Mouse (Mus musculus) myocyte (in vitro differentiated cells): ENCODE results near the gene Cdhr1. TPM values are rescaled to one million over a fixed set of nuclear protein-coding genes. Genes with fewer than 3 reads are reported as not detected.

Experiments used
- H3K27me3 ChIP-seq: one replicate; pipeline ENCODE4 v1.6.1; 2011; ENCODE audit not compliant: control insufficient read depth, insufficient read depth, insufficient read length
- H3K36me3 ChIP-seq: one replicate; pipeline ENCODE4 v1.6.1; 2011; ENCODE audit not compliant: control insufficient read depth, insufficient read depth
- H3K4me2 ChIP-seq: one replicate; pipeline ENCODE4 v1.6.1; 2011; ENCODE audit warnings: low read depth, control low read depth
- H3K4me3 ChIP-seq: one replicate; pipeline ENCODE4 v1.5.1; 2011; ENCODE audit warnings: mild to moderate bottlenecking, control low read depth, moderate library complexity
- H3K79me2 ChIP-seq: one replicate; pipeline ENCODE4 v1.6.1; 2011; ENCODE audit not compliant: control insufficient read depth, insufficient read depth
- H3ac ChIP-seq: one replicate; pipeline ENCODE4 v1.6.1; 2011; ENCODE audit not compliant: control insufficient read depth, insufficient read length
- CEBPB ChIP-seq: IDR thresholded peaks from 2 replicates; pipeline ENCODE4 v1.6.1; 2011; ENCODE audit warnings: mild to moderate bottlenecking, moderate library complexity; ENCODE audit not compliant: poor library complexity, insufficient read depth, severe bottlenecking
- E2F4 ChIP-seq: IDR thresholded peaks from one replicate; pipeline ENCODE4 v1.6.1; 2011; ENCODE audit warnings: mild to moderate bottlenecking, control low read depth, moderate library complexity; ENCODE audit not compliant: insufficient read depth
- MAX ChIP-seq: IDR thresholded peaks from one replicate; pipeline ENCODE4 v1.6.1; 2011; ENCODE audit warnings: low read depth, mild to moderate bottlenecking, control low read depth
- MYOD1 ChIP-seq, 3 experiments: IDR thresholded peaks; one replicate each; pipeline ENCODE4 v1.6.1; 2011; ENCODE audit warnings: control low read depth in 2 of 3, low read depth in 2 of 3, mild to moderate bottlenecking in 2 of 3, moderate library complexity in 1 of 3; ENCODE audit not compliant: insufficient read length in 2 of 3, control insufficient read depth in 1 of 3
- MYOG ChIP-seq, 3 experiments: IDR thresholded peaks; one replicate each; pipeline ENCODE4 v1.6.1; 2011; ENCODE audit warnings: control low read depth in 2 of 3, low read depth in 2 of 3, mild to moderate bottlenecking in 2 of 3; ENCODE audit not compliant: insufficient read length in 2 of 3, control insufficient read depth in 1 of 3, insufficient read depth in 1 of 3
- POLR2A ChIP-seq: IDR thresholded peaks from one replicate; pipeline ENCODE4 v1.6.1; 2011; ENCODE audit warnings: low read depth, mild to moderate bottlenecking, control low read depth, moderate library complexity; ENCODE audit not compliant: insufficient read length
- POLR2AphosphoS2 ChIP-seq: IDR thresholded peaks from one replicate; pipeline ENCODE4 v1.6.1; 2011; ENCODE audit warnings: low read depth, control low read depth; ENCODE audit not compliant: insufficient read length
- REST ChIP-seq: IDR thresholded peaks from one replicate; pipeline ENCODE4 v1.6.1; 2011; ENCODE audit warnings: mild to moderate bottlenecking, control low read depth, moderate library complexity; ENCODE audit not compliant: insufficient read depth, insufficient read length
- SRF ChIP-seq: IDR thresholded peaks from one replicate; pipeline ENCODE4 v1.6.1; 2011; ENCODE audit warnings: low read depth; ENCODE audit not compliant: control insufficient read depth, insufficient read length
- TCF12 ChIP-seq: IDR thresholded peaks from one replicate; pipeline ENCODE4 v1.6.1; 2011; ENCODE audit warnings: mild to moderate bottlenecking, control low read depth; ENCODE audit not compliant: poor library complexity, insufficient read depth, severe bottlenecking
- TCF3 ChIP-seq: IDR thresholded peaks from one replicate; pipeline ENCODE4 v1.6.1; 2011; ENCODE audit warnings: low read depth, control low read depth; ENCODE audit not compliant: insufficient read length
- USF1 ChIP-seq: IDR thresholded peaks from one replicate; pipeline ENCODE4 v1.6.1; 2011; ENCODE audit warnings: low read depth, mild to moderate bottlenecking, control low read depth, moderate library complexity
- polyA plus RNA-seq: library from polyadenylated mRNA; unstranded; fragments of >200 nt; fragmentation: generic; extraction: Trizol; gene quantifications from one replicate; pipeline ENCODE4 v1.2.1, GENCODE M21; 2012; ENCODE audit warnings: missing spikeins

Cdhr1 gene
- polyA plus RNA-seq, 1 experiment, result 0.19 TPM

GRCm38 (mm10) chr14:37080724-37081123, 17.4 kb downstream of the Cdhr1 start:
- H3K4me2 ChIP-seq, result no peak overlapping the region

DNA sequence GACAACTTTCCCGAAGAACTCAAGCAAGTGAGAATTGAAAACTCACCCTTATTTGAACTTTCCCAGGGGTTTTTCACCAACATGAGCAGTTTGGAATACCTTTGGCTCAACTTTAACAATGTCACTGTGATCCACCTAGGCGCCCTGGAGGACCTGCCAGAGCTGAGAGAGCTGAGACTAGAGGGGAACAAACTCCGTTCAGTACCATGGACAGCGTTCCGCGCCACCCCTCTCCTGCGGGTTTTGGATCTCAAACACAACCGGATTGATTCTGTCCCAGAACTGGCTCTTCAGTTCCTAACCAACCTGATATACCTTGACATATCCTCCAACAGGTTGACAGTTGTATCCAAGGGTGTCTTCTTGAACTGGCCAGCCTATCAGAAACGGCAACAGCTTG, 29.6 kb downstream of the Cdhr1 start:
- Histone ChIP-seq H3K79me2 (no peaks in the 10 kb centered on the region), H3K4me2 (no peak overlapping the region)
- no peak for TF ChIP-seq TCF3
- no peak for TF ChIP-seq POLR2AphosphoS2
- TF ChIP-seq REST, result peak; percentile 93

More at GRCm38 (mm10) chr14:37080724-37081123, 17.4 kb downstream of the Cdhr1 start:
- Histone ChIP-seq H3K36me3 (no peaks in the 10 kb centered on the region), H3K79me2 (no peaks in the 10 kb centered on the region), H3K27me3 (no peaks in the 10 kb centered on the region), H3K4me3 (no peak overlapping the region), H3ac (no peak overlapping the region)
- TF ChIP-seq MYOG (IDR thresholded peaks at IDR 0.05; ENCODE audit: control insufficient read depth in 1 of 3, insufficient read depth in 1 of 3, insufficient read length in 2 of 3, low read depth in 2 of 3), result no peak
- TF ChIP-seq TCF3, result no peak
- TF ChIP-seq MYOD1 (IDR thresholded peaks at IDR 0.05; ENCODE audit: control insufficient read depth in 1 of 3, insufficient read length in 2 of 3, low read depth in 2 of 3), result no peak
- no peak for TF ChIP-seq MAX
- TF ChIP-seq E2F4, result no peak
- TF ChIP-seq TCF12, result no peak
- TF ChIP-seq USF1, result no peak
- TF ChIP-seq CEBPB, result no peak
- TF ChIP-seq POLR2A, result no peak
- no peak for TF ChIP-seq POLR2AphosphoS2
- TF ChIP-seq REST, result no peak
- TF ChIP-seq SRF, result no peak

DNA sequence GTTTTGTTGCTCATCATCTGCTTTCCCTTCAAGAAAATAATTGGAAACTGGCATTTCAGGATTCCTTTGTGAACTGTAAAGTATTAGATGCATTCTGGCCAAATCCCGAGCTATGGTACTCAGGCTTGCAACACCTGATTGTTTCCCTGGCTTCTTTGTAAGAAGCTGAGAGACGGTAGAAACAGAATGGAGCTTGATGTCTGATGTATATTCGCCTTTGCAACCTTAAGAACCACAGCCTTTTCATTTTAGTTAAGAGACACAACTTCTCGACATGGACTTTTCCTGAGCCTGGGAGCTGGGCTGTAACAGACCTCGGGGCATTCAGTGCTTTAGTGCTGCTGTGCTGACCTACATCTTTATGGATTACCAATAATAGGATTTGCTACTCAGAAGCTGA, 30.5 kb downstream of the Cdhr1 start, which contains the start of gene Lrit2:
TSS of gene Lrit2 (plus strand) at position 301 of the 400 bp plus-strand sequence.
- H3K36me3 ChIP-seq, result no peaks in the 10 kb centered on the region
- H3K79me2 ChIP-seq, result no peaks in the 10 kb centered on the region
- H3ac ChIP-seq, result no peak within 1 kb of the TSS
- H3K27me3 ChIP-seq, result no peaks in the 10 kb centered on the region
- H3K4me2 ChIP-seq, result no peak within 1 kb of the TSS
- no peak for TF ChIP-seq POLR2A
- H3K4me3 ChIP-seq, result no peak within 1 kb of the TSS

More for the DNA sequence above, 29.6 kb downstream of the Cdhr1 start:
- no peaks in the 10 kb centered on the region for H3K36me3 ChIP-seq
- no peaks in the 10 kb centered on the region for H3K27me3 ChIP-seq
- no peak overlapping the region for H3ac ChIP-seq
- no peak overlapping the region for H3K4me3 ChIP-seq

DNA sequence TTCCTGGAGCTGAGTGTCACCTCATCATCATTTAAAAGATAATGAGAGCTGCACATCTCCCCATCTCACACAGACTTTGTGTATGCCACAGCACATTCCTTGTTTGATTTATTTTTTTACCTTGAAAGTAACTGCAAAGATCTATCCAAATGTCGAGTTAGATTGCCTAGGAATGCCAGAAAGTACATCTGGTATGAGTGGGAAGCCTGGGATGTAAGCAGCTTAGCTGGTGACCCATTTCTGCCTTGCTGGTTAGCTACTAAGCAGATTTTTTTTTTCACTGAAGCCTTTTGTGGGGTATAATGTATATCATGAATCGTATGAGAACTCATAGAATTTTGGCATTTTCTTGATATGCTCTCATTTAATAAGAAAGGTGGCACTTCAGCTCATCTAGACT, 31.5 kb downstream of the Cdhr1 start:
- H3K4me2 ChIP-seq, result no peak overlapping the region
- H3K4me3 ChIP-seq, result no peak overlapping the region
- H3ac ChIP-seq, result no peak overlapping the region
- H3K79me2 ChIP-seq, result no peaks in the 10 kb centered on the region
- TF ChIP-seq POLR2AphosphoS2 (no peak), SRF (no peak), MYOG (IDR thresholded peaks at IDR 0.05; ENCODE audit: control insufficient read depth in 1 of 3, insufficient read depth in 1 of 3, insufficient read length in 2 of 3, low read depth in 2 of 3) (no peak), POLR2A (no peak), TCF3 (no peak), CEBPB (no peak), REST (no peak), MAX (no peak), USF1 (no peak), TCF12 (no peak), E2F4 (no peak), MYOD1 (IDR thresholded peaks at IDR 0.05; ENCODE audit: control insufficient read depth in 1 of 3, insufficient read length in 2 of 3, low read depth in 2 of 3) (no peak)
- H3K27me3 ChIP-seq, result peaks cover 6% of the 10 kb centered on the region
- no peaks in the 10 kb centered on the region for H3K36me3 ChIP-seq

GRCm38 (mm10) chr14:37064849-37065248, 33.3 kb downstream of the Cdhr1 start:
- TF ChIP-seq CEBPB (no peak), MYOD1 (IDR thresholded peaks at IDR 0.05; ENCODE audit: control insufficient read depth in 1 of 3, insufficient read length in 2 of 3, low read depth in 2 of 3) (no peak), REST (no peak), USF1 (no peak), POLR2A (no peak), E2F4 (no peak), POLR2AphosphoS2 (no peak), MYOG (IDR thresholded peaks at IDR 0.05; ENCODE audit: control insufficient read depth in 1 of 3, insufficient read depth in 1 of 3, insufficient read length in 2 of 3, low read depth in 2 of 3) (no peak), TCF3 (no peak), MAX (no peak)
- Histone ChIP-seq H3ac (no peak overlapping the region), H3K4me3 (no peak overlapping the region), H3K36me3 (no peaks in the 10 kb centered on the region), H3K79me2 (no peaks in the 10 kb centered on the region), H3K4me2 (no peak overlapping the region), H3K27me3 (peaks cover 6% of the 10 kb centered on the region)
